In the genomic region with DNA sequence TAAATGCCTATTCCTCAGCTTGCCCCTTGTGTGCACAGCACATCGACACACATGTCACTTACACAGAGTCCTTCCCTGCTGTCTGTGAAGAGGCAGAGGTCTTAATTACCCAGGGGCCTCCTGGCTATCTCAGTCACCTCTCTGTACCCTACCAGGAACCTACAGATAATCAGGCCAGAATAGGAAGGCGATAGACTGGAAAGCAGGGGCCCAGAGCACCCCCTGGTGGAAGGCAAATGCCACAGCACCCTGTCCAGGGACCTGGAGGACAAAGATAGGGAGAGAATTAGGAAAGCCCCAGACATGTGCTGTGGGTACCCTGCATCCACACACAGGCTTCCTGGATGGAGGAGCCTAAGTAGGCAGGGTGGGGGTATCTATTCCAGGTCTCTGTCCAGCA, we compare ENCODE assay signal across 8 mouse cellular contexts. TPM values are rescaled to one million over a fixed set of nuclear protein-coding genes. Genes with fewer than 3 reads are reported as not detected.
A peak's percentile ranks its signal among the peaks of the same experiment; 100 is the strongest.
DNase-seq lines count a peak whose midpoint lies in the region; ATAC-seq and TF ChIP-seq lines count a peak whose summit lies in the region.

No protein-coding gene starts in this region.

- no peaks in the 10 kb centered on the region for H3K36me3 ChIP-seq in heart, embryonic 13.5 days
- no peaks in the 10 kb centered on the region for H3K36me3 ChIP-seq in limb, embryonic 14.5 days (ENCODE audit: control insufficient read depth, insufficient read depth, low read length)
- no peaks in the 10 kb centered on the region for H3K36me3 ChIP-seq in neural tube, embryonic 11.5 days (ENCODE audit: control insufficient read depth, insufficient read depth, low read length)

- ATAC-seq in common myeloid progenitor, adult 5-6 weeks (replicated peaks; ENCODE audit: low read depth, poor library complexity, severe bottlenecking) = peak; percentile 46
- ATAC-seq in heart, embryonic 13.5 days (ENCODE audit: extremely low read depth, insufficient number of reproducible peaks, low FRiP score, low TSS enrichment) = no peak
- no peak for ATAC-seq in limb, embryonic 14.5 days (ENCODE audit: low FRiP score, low read depth)
- ATAC-seq in neural tube, embryonic 11.5 days (ENCODE audit: insufficient read depth, low FRiP score, low TSS enrichment) = no peak; the same call in 1 of the 2 replicates
- no peak for ATAC-seq in activated CD4-positive, CD25-positive, alpha-beta regulatory T cell, adult 4 months

- peaks cover 78% of the 10 kb centered on the region for H3K4me1 ChIP-seq in heart, embryonic 13.5 days
- H3K4me1 ChIP-seq in limb, embryonic 14.5 days (ENCODE audit: control insufficient read depth, insufficient read depth, low read length) = peaks cover 9% of the 10 kb centered on the region
- peaks cover 16% of the 10 kb centered on the region for H3K4me1 ChIP-seq in neural tube, embryonic 11.5 days (ENCODE audit: control insufficient read depth, insufficient read depth, low read length)

- H3K4me2 ChIP-seq in heart, embryonic 13.5 days = no peak overlapping the region; the same call in 1 of the 2 replicates
- H3K4me2 ChIP-seq in limb, embryonic 14.5 days (replicated peaks; ENCODE audit: low read depth, low read length, severe bottlenecking) = no peak overlapping the region
- no peak overlapping the region for H3K4me2 ChIP-seq in neural tube, embryonic 11.5 days (ENCODE audit: low read depth)

- no peaks in the 10 kb centered on the region for H3K9me3 ChIP-seq in heart, embryonic 13.5 days
- H3K9me3 ChIP-seq in limb, embryonic 14.5 days (ENCODE audit: control insufficient read depth, low read length) = no peaks in the 10 kb centered on the region
- no peaks in the 10 kb centered on the region for H3K9me3 ChIP-seq in neural tube, embryonic 11.5 days (ENCODE audit: control insufficient read depth, low read length)

- H3K27me3 ChIP-seq in heart, embryonic 13.5 days (replicated peaks) = peaks cover 27% of the 10 kb centered on the region
- H3K27me3 ChIP-seq in limb, embryonic 14.5 days (ENCODE audit: control insufficient read depth, insufficient read depth, low read length) = peaks cover 7% of the 10 kb centered on the region; the same call in 1 of the 2 replicates
- peaks cover 19% of the 10 kb centered on the region for H3K27me3 ChIP-seq in neural tube, embryonic 11.5 days (ENCODE audit: control insufficient read depth, insufficient read depth, low read length)

- WGBS in heart, embryonic 13.5 days = 21% methylated on average over 2 of the region's 2 CpGs
- WGBS in limb, embryonic 14.5 days = 13% methylated on average over 2 of the region's 2 CpGs
- WGBS in neural tube, embryonic 11.5 days = 19% methylated on average over 2 of the region's 2 CpGs

- no peak for TF ChIP-seq POLR2A in limb, embryonic 14.5 days (IDR thresholded peaks at IDR 0.05; ENCODE audit: borderline replicate concordance, extremely low read depth, insufficient read depth, insufficient read length)

- H3K4me3 ChIP-seq in heart, embryonic 13.5 days = no peak overlapping the region
- H3K4me3 ChIP-seq in limb, embryonic 14.5 days (replicated peaks; ENCODE audit: low read length) = no peak overlapping the region
- H3K4me3 ChIP-seq in neural tube, embryonic 11.5 days (ENCODE audit: low read depth, low read length) = no peak overlapping the region

- H3K9ac ChIP-seq in heart, embryonic 13.5 days = peak overlapping the region; percentile 12
- no peak overlapping the region for H3K9ac ChIP-seq in limb, embryonic 14.5 days (ENCODE audit: low read depth, low read length, severe bottlenecking)
- H3K9ac ChIP-seq in neural tube, embryonic 11.5 days (ENCODE audit: low read length) = no peak overlapping the region

- peak overlapping the region; percentile 62 for H3K27ac ChIP-seq in heart, embryonic 13.5 days (replicated peaks)
- no peak overlapping the region for H3K27ac ChIP-seq in limb, embryonic 14.5 days (replicated peaks; ENCODE audit: low read depth, low read length)
- H3K27ac ChIP-seq in neural tube, embryonic 11.5 days (ENCODE audit: low read depth, low read length) = no peak overlapping the region

- DNase-seq in ovary, postnatal 14 days (ENCODE audit: low spot score) = peak; percentile 49
- no peak for DNase-seq in ovary, adult 18-20 months (ENCODE audit: low spot score)
- DNase-seq in T-cell, adult 2 months (ENCODE audit: low spot score) = peak; percentile 50
- peak; percentile 45 for DNase-seq in limb, embryonic 14.5 days (ENCODE audit: low spot score)
- DNase-seq in neural tube, embryonic 11.5 days (ENCODE audit: low spot score) = peak; percentile 80

RNA-seq across cellular contexts. Expression of gene Adssl1, which starts 3.9 kb away (rescaled TPM):
- total RNA-seq in common myeloid progenitor, adult 5-6 weeks (2017) = 33.6 and 35.4 TPM in 2 replicates
- 69.3 and 83.9 TPM in 2 replicates for polyA plus RNA-seq in heart, embryonic 13.5 days (2015; fragmentation: Nextera tagmentation; extraction: Ambion mirVana)
- 11.8 and 18.9 TPM in 2 replicates for polyA plus RNA-seq in limb, embryonic 14.5 days (2012; rRNA removed)
- polyA plus RNA-seq in limb, embryonic 14.5 days (2014; fragmentation: Nextera tagmentation; extraction: Ambion mirVana) = 13.3 and 15.0 TPM in 2 replicates
- polyA plus RNA-seq in neural tube, embryonic 11.5 days (2014; fragmentation: Nextera tagmentation; extraction: Ambion mirVana) = 4.6 and 4.7 TPM in 2 replicates
- polyA plus RNA-seq in activated CD4-positive, CD25-positive, alpha-beta regulatory T cell, adult 4 months (2017; shearing (Covaris generic)) = 1 to 10 TPM in 1 of 2 experiments, under 1 TPM in 1; 0.86 to 1.3 TPM

RNA-seq across cellular contexts. Expression of gene Siva1, which starts 20.7 kb away (rescaled TPM):
- 198 and 209 TPM in 2 replicates for total RNA-seq in common myeloid progenitor, adult 5-6 weeks (2017)
- polyA plus RNA-seq in heart, embryonic 13.5 days (2015; fragmentation: Nextera tagmentation; extraction: Ambion mirVana) = 129 and 149 TPM in 2 replicates
- polyA plus RNA-seq in limb, embryonic 14.5 days (2012; rRNA removed) = 179 and 184 TPM in 2 replicates
- polyA plus RNA-seq in limb, embryonic 14.5 days (2014; fragmentation: Nextera tagmentation; extraction: Ambion mirVana) = 282 and 284 TPM in 2 replicates
- 217 and 219 TPM in 2 replicates for polyA plus RNA-seq in neural tube, embryonic 11.5 days (2014; fragmentation: Nextera tagmentation; extraction: Ambion mirVana)
- 10 to 100 TPM; 38.7 to 44.6 TPM for polyA plus RNA-seq in activated CD4-positive, CD25-positive, alpha-beta regulatory T cell, adult 4 months (2017; shearing (Covaris generic))

RNA-seq across cellular contexts. Expression of gene Inf2, which starts 35.2 kb away (rescaled TPM):
- total RNA-seq in common myeloid progenitor, adult 5-6 weeks (2017) = 4.8 and 7.0 TPM in 2 replicates
- polyA plus RNA-seq in heart, embryonic 13.5 days (2015; fragmentation: Nextera tagmentation; extraction: Ambion mirVana) = 3.2 TPM in 2 replicates
- 27.5 and 29.8 TPM in 2 replicates for polyA plus RNA-seq in limb, embryonic 14.5 days (2012; rRNA removed)
- 6.9 and 7.0 TPM in 2 replicates for polyA plus RNA-seq in limb, embryonic 14.5 days (2014; fragmentation: Nextera tagmentation; extraction: Ambion mirVana)
- 1.9 and 2.2 TPM in 2 replicates for polyA plus RNA-seq in neural tube, embryonic 11.5 days (2014; fragmentation: Nextera tagmentation; extraction: Ambion mirVana)
- 10 to 100 TPM in 1 of 2 experiments, 1 to 10 TPM in 1; 9.9 to 11.0 TPM for polyA plus RNA-seq in activated CD4-positive, CD25-positive, alpha-beta regulatory T cell, adult 4 months (2017; shearing (Covaris generic))

RNA-seq across cellular contexts. Expression of gene Akt1, which starts 50.9 kb away (rescaled TPM):
- total RNA-seq in common myeloid progenitor, adult 5-6 weeks (2017) = 79.1 and 95.3 TPM in 2 replicates
- polyA plus RNA-seq in heart, embryonic 13.5 days (2015; fragmentation: Nextera tagmentation; extraction: Ambion mirVana) = 59.2 and 66.6 TPM in 2 replicates
- 305 and 332 TPM in 2 replicates for polyA plus RNA-seq in limb, embryonic 14.5 days (2012; rRNA removed)
- polyA plus RNA-seq in limb, embryonic 14.5 days (2014; fragmentation: Nextera tagmentation; extraction: Ambion mirVana) = 148 and 181 TPM in 2 replicates
- 124 and 126 TPM in 2 replicates for polyA plus RNA-seq in neural tube, embryonic 11.5 days (2014; fragmentation: Nextera tagmentation; extraction: Ambion mirVana)
- polyA plus RNA-seq in activated CD4-positive, CD25-positive, alpha-beta regulatory T cell, adult 4 months (2017; shearing (Covaris generic)) = 10 to 100 TPM; 17.3 to 23.5 TPM

RNA-seq across cellular contexts. Expression of gene Zbtb42, which starts 54.9 kb away (rescaled TPM):
- 0.27 and 0.87 TPM in 2 replicates for total RNA-seq in common myeloid progenitor, adult 5-6 weeks (2017)
- polyA plus RNA-seq in heart, embryonic 13.5 days (2015; fragmentation: Nextera tagmentation; extraction: Ambion mirVana) = 5.8 and 6.2 TPM in 2 replicates
- 2.5 and 3.3 TPM in 2 replicates for polyA plus RNA-seq in limb, embryonic 14.5 days (2012; rRNA removed)
- 1.9 and 2.5 TPM in 2 replicates for polyA plus RNA-seq in limb, embryonic 14.5 days (2014; fragmentation: Nextera tagmentation; extraction: Ambion mirVana)
- 4.4 and 6.7 TPM in 2 replicates for polyA plus RNA-seq in neural tube, embryonic 11.5 days (2014; fragmentation: Nextera tagmentation; extraction: Ambion mirVana)
- 1 to 10 TPM; 2.2 to 2.6 TPM for polyA plus RNA-seq in activated CD4-positive, CD25-positive, alpha-beta regulatory T cell, adult 4 months (2017; shearing (Covaris generic))
